18 mouse cellular contexts compared by ENCODE assay signal in the genomic region with DNA sequence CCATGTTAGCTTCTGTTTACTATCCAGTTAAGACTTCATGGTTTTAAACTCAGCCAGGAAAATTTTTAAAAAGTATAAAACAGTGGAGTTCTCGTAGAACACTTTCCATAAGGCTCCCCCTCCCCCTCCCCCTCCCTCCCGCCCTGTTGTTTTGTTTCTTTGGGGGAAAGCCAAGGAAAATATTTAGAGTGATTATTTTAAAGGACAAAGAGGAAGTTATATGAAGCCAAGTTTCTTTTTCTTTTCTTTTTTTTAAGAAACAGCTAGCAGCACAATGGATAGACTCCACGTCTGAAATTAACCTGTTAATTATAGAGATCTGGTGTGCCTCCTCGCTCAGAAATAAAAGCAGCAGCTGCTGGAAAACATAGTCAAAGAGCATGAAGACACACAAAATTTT. TPM values are rescaled to one million over a fixed set of nuclear protein-coding genes. Genes with fewer than 3 reads are reported as not detected.
A peak's percentile ranks its signal among the peaks of the same experiment; 100 is the strongest.
DNase-seq lines count a peak whose midpoint lies in the region; ATAC-seq and TF ChIP-seq lines count a peak whose summit lies in the region.
"Had no signal": no experiment of that assay in that cellular context is flagged by ENCODE, and none has a peak within 500 bp of the region (broad histone marks: within the 10 kb centered on the region; RNA-seq: fewer than 3 reads in every experiment).

No protein-coding gene starts in this region.

- no peak overlapping the region for H3K4me2 ChIP-seq in heart, embryonic 12.5 days
- H3K4me2 ChIP-seq in intestine, embryonic 15.5 days (replicated peaks), result no peak overlapping the region
- H3K4me2 ChIP-seq in intestine, postnatal 0 days (replicated peaks; ENCODE audit: low read depth), result no peak overlapping the region
- H3K4me2 ChIP-seq in lung, embryonic 16.5 days (ENCODE audit: low read depth, low read length), result peak overlapping the region; percentile 13; the same call in 1 of the 2 replicates
- H3K4me2 ChIP-seq: embryonic facial prominence, embryonic 13.5 days; hindbrain, embryonic 14.5 days; liver, embryonic 12.5 days had no signal

- H3K9ac ChIP-seq in heart, embryonic 12.5 days, result no peak overlapping the region
- H3K9ac ChIP-seq in intestine, embryonic 15.5 days, result no peak overlapping the region
- H3K9ac ChIP-seq in intestine, postnatal 0 days (ENCODE audit: low read depth, low read length), result no peak overlapping the region
- H3K9ac ChIP-seq in lung, embryonic 16.5 days (ENCODE audit: low read length), result no peak overlapping the region
- H3K9ac ChIP-seq: embryonic facial prominence, embryonic 13.5 days; hindbrain, embryonic 14.5 days; liver, embryonic 12.5 days had no signal

- no peak overlapping the region for H3K4me3 ChIP-seq in heart, embryonic 12.5 days
- no peak overlapping the region for H3K4me3 ChIP-seq in intestine, embryonic 15.5 days (replicated peaks)
- H3K4me3 ChIP-seq in intestine, postnatal 0 days (ENCODE audit: low read depth, low read length), result no peak overlapping the region
- no peak overlapping the region for H3K4me3 ChIP-seq in lung, embryonic 16.5 days (ENCODE audit: low read length)
- no peak overlapping the region for H3K4me3 ChIP-seq in lung, adult 2 months (replicated peaks; ENCODE audit: extremely low read depth, low read depth, low read length)
- H3K4me3 ChIP-seq: embryonic facial prominence, embryonic 13.5 days; forebrain, embryonic 10.5 days; liver, embryonic 12.5 days had no signal

- H3K4me1 ChIP-seq in heart, embryonic 12.5 days (replicated peaks), result peaks cover 7% of the 10 kb centered on the region; the same call in 1 of the 2 replicates
- H3K4me1 ChIP-seq in intestine, embryonic 15.5 days (replicated peaks), result peaks cover 11% of the 10 kb centered on the region; the same call in 1 of the 2 replicates
- H3K4me1 ChIP-seq in intestine, postnatal 0 days (replicated peaks; ENCODE audit: control insufficient read depth, insufficient read depth, low read length), result no peaks in the 10 kb centered on the region
- peaks cover 12% of the 10 kb centered on the region for H3K4me1 ChIP-seq in lung, embryonic 16.5 days (replicated peaks; ENCODE audit: control insufficient read depth, insufficient read depth, low read length)
- no peaks in the 10 kb centered on the region for H3K4me1 ChIP-seq in lung, adult 2 months (ENCODE audit: control insufficient read depth, insufficient read depth, low read length)
- H3K4me1 ChIP-seq: forebrain, embryonic 10.5 days; liver, embryonic 12.5 days had no signal

- ATAC-seq in heart, embryonic 12.5 days (ENCODE audit: insufficient number of reproducible peaks, low FRiP score), result 0 out of 2 replicates have a peak, but pooled peaks have one; percentile 29
- no peak for ATAC-seq in intestine, embryonic 15.5 days
- ATAC-seq in intestine, postnatal 0 days, result no peak
- peak; percentile 67 for ATAC-seq in lung, embryonic 16.5 days (ENCODE audit: low read depth)
- ATAC-seq: liver, embryonic 12.5 days had no signal

- no peaks in the 10 kb centered on the region for H3K36me3 ChIP-seq in heart, embryonic 12.5 days
- no peaks in the 10 kb centered on the region for H3K36me3 ChIP-seq in intestine, embryonic 15.5 days
- H3K36me3 ChIP-seq in intestine, postnatal 0 days (ENCODE audit: control insufficient read depth, insufficient read depth), result no peaks in the 10 kb centered on the region
- no peaks in the 10 kb centered on the region for H3K36me3 ChIP-seq in lung, embryonic 16.5 days (ENCODE audit: control insufficient read depth, insufficient read depth, low read length)
- H3K36me3 ChIP-seq: embryonic facial prominence, embryonic 13.5 days; forebrain, embryonic 10.5 days; liver, embryonic 12.5 days had no signal

- peak overlapping the region; percentile 39; the same call in 1 of the 2 replicates for H3K27ac ChIP-seq in heart, embryonic 12.5 days (ENCODE audit: poor library complexity, severe bottlenecking)
- 0 out of 2 replicates have a peak overlapping the region, but pooled peaks have one; percentile 23 for H3K27ac ChIP-seq in intestine, embryonic 15.5 days
- H3K27ac ChIP-seq in intestine, postnatal 0 days (ENCODE audit: low read depth, low read length), result no peak overlapping the region
- H3K27ac ChIP-seq in lung, embryonic 16.5 days (ENCODE audit: low read length), result peak overlapping the region; percentile 84
- H3K27ac ChIP-seq: embryonic facial prominence, embryonic 13.5 days; forebrain, embryonic 10.5 days; hindbrain, embryonic 14.5 days; liver, embryonic 12.5 days had no signal

- H3K27me3 ChIP-seq in heart, embryonic 12.5 days (replicated peaks), result no peaks in the 10 kb centered on the region
- H3K27me3 ChIP-seq in intestine, embryonic 15.5 days (replicated peaks), result no peaks in the 10 kb centered on the region
- no peaks in the 10 kb centered on the region for H3K27me3 ChIP-seq in intestine, postnatal 0 days (replicated peaks; ENCODE audit: control insufficient read depth, insufficient read depth, low read length)
- H3K27me3 ChIP-seq in lung, embryonic 16.5 days (ENCODE audit: control insufficient read depth, insufficient read depth, low read depth, low read length), result no peaks in the 10 kb centered on the region
- H3K27me3 ChIP-seq: embryonic facial prominence, embryonic 13.5 days; liver, embryonic 12.5 days had no signal

- no peak for TF ChIP-seq CTCF in intestine, postnatal 0 days (IDR thresholded peaks at IDR 0.05; ENCODE audit: low read depth)
- TF ChIP-seq CTCF in lung, adult 2 months (IDR thresholded peaks at IDR 0.05; ENCODE audit: insufficient read depth, low read length), result no peak

- H3K9me3 ChIP-seq in heart, embryonic 12.5 days (replicated peaks), result peaks cover 20% of the 10 kb centered on the region
- H3K9me3 ChIP-seq in intestine, embryonic 15.5 days, result no peaks in the 10 kb centered on the region
- no peaks in the 10 kb centered on the region for H3K9me3 ChIP-seq in intestine, postnatal 0 days (ENCODE audit: control insufficient read depth)
- 0 out of 2 replicates have a peak, but pooled peaks cover 2% of the 10 kb centered on the region for H3K9me3 ChIP-seq in lung, embryonic 16.5 days (ENCODE audit: control insufficient read depth, low read length)
- H3K9me3 ChIP-seq: embryonic facial prominence, embryonic 13.5 days; forebrain, embryonic 10.5 days; liver, embryonic 12.5 days had no signal

- 55% methylated on average over 4 of the region's 4 CpGs for WGBS in heart, embryonic 12.5 days
- WGBS in intestine, embryonic 15.5 days, result 43% methylated on average over 4 of the region's 4 CpGs
- 48% methylated on average over 4 of the region's 4 CpGs for WGBS in intestine, postnatal 0 days
- 24% methylated on average over 4 of the region's 4 CpGs for WGBS in lung, embryonic 16.5 days
- 22% methylated on average over 4 of the region's 4 CpGs for WGBS in lung, adult 2 months

- no peak for DNase-seq in heart, adult 9 months (ENCODE audit: low spot score in 2 of 2)
- no peak for DNase-seq in lung, adult 2 months
- no peak for DNase-seq in spleen, adult 18-20 months
- DNase-seq: cerebellum, adult 18-20 months; gastrocnemius, postnatal 36 days; kidney, postnatal 36 days; layer of hippocampus, postnatal 36 days; left cerebral cortex, postnatal 4 days; midbrain, embryonic 14.5 days; right cerebral cortex, adult 18-20 months had no signal

- TF ChIP-seq POLR2A in lung, adult 2 months (IDR thresholded peaks at IDR 0.05; ENCODE audit: borderline replicate concordance, extremely low read depth, low read depth, low read length), result no peak

RNA-seq across cellular contexts. Expression of gene Abcc9, which starts 9.0 kb away (rescaled TPM):
- polyA plus RNA-seq in heart, embryonic 12.5 days (2016; fragmentation: Nextera tagmentation; extraction: Ambion mirVana), result 22.7 and 24.3 TPM in 2 replicates
- 9.6 and 10.0 TPM in 2 replicates for polyA plus RNA-seq in intestine, embryonic 15.5 days (2015; fragmentation: Nextera tagmentation; extraction: Ambion mirVana)
- polyA plus RNA-seq in intestine, postnatal 0 days (2015; fragmentation: Nextera tagmentation; extraction: Ambion mirVana), result 5.0 and 5.1 TPM in 2 replicates
- polyA plus RNA-seq in lung, embryonic 16.5 days (2015; fragmentation: Nextera tagmentation; extraction: Ambion mirVana), result 5.8 TPM in 2 replicates
- 2.4 and 4.5 TPM in 2 replicates for polyA plus RNA-seq in lung, adult 2 months (2012; rRNA removed)

RNA-seq across cellular contexts. Expression of gene Cmas, which starts 45.4 kb away (rescaled TPM):
- polyA plus RNA-seq in heart, embryonic 12.5 days (2016; fragmentation: Nextera tagmentation; extraction: Ambion mirVana), result 126 and 127 TPM in 2 replicates
- polyA plus RNA-seq in intestine, embryonic 15.5 days (2015; fragmentation: Nextera tagmentation; extraction: Ambion mirVana), result 135 and 141 TPM in 2 replicates
- polyA plus RNA-seq in intestine, postnatal 0 days (2015; fragmentation: Nextera tagmentation; extraction: Ambion mirVana), result 130 and 131 TPM in 2 replicates
- 61.7 and 65.1 TPM in 2 replicates for polyA plus RNA-seq in lung, embryonic 16.5 days (2015; fragmentation: Nextera tagmentation; extraction: Ambion mirVana)
- 8.4 and 12.3 TPM in 2 replicates for polyA plus RNA-seq in lung, adult 2 months (2012; rRNA removed)

Comparison
In these comparisons a context has a peak if more than half of its experiments do, and no peak if none do; other contexts are left out.
1. ATAC-seq: peak in heart, embryonic 12.5 days (single experiment) and lung, embryonic 16.5 days (single experiment); none in intestine, embryonic 15.5 days (single experiment) and intestine, postnatal 0 days (single experiment).